12 mouse cellular contexts compared by ENCODE assay signal in genomic region chr2:75999636-76000035, GRCm38 (mm10). TPM values are rescaled to one million over a fixed set of nuclear protein-coding genes. Genes with fewer than 3 reads are reported as not detected.
DNase-seq lines count a peak whose midpoint lies in the region; ATAC-seq and TF ChIP-seq lines count a peak whose summit lies in the region.
"Had no signal": no experiment of that assay in that cellular context is flagged by ENCODE, and none has a peak within 500 bp of the region (broad histone marks: within the 10 kb centered on the region; RNA-seq: fewer than 3 reads in every experiment).

No protein-coding gene starts in this region.

- peaks cover 2% of the 10 kb centered on the region; the same call in 1 of the 2 replicates for H3K4me1 ChIP-seq in heart, adult 2 months (ENCODE audit: control insufficient read depth, insufficient read depth, low read length)
- peaks cover 27% of the 10 kb centered on the region for H3K4me1 ChIP-seq in heart, embryonic 12.5 days (replicated peaks)
- H3K4me1 ChIP-seq in embryonic facial prominence, embryonic 10.5 days, result peaks cover 36% of the 10 kb centered on the region
- H3K4me1 ChIP-seq: liver, embryonic 13.5 days had no signal

- intact Hi-C loops in heart, adult 2 months (cut with DNase I), result no loop called here
- intact Hi-C loops in left cerebral cortex, postnatal 4 days (cut with DNase I), result no loop called here

- peak overlapping the region; percentile 15; the same call in 1 of the 2 replicates for H3K27ac ChIP-seq in heart, adult 2 months
- H3K27ac ChIP-seq in heart, embryonic 12.5 days (ENCODE audit: poor library complexity, severe bottlenecking), result no peak overlapping the region
- H3K27ac ChIP-seq in embryonic facial prominence, embryonic 10.5 days (replicated peaks), result peak overlapping the region; percentile 57; the same call in 1 of the 2 replicates
- H3K27ac ChIP-seq: liver, embryonic 13.5 days had no signal

- no peaks in the 10 kb centered on the region for H3K36me3 ChIP-seq in heart, adult 2 months (ENCODE audit: control insufficient read depth, insufficient read depth, low read length)
- no peaks in the 10 kb centered on the region for H3K36me3 ChIP-seq in heart, embryonic 12.5 days
- no peaks in the 10 kb centered on the region for H3K36me3 ChIP-seq in embryonic facial prominence, embryonic 10.5 days (replicated peaks)
- H3K36me3 ChIP-seq: liver, embryonic 13.5 days had no signal

- WGBS in heart, adult 2 months, result 29% methylated on average over 12 of the region's 12 CpGs
- 34% methylated on average over 12 of the region's 12 CpGs for WGBS in heart, embryonic 12.5 days
- WGBS in embryonic facial prominence, embryonic 10.5 days, result 29% methylated on average over 12 of the region's 12 CpGs

- TF ChIP-seq POLR2A in heart, adult 2 months (IDR thresholded peaks at IDR 0.05; ENCODE audit: insufficient read depth, low read depth, low read length), result no peak

- no peaks in the 10 kb centered on the region for H3K27me3 ChIP-seq in heart, adult 2 months (ENCODE audit: control insufficient read depth, insufficient read depth, low read length)
- 0 out of 2 replicates have a peak, but pooled peaks cover 2% of the 10 kb centered on the region for H3K27me3 ChIP-seq in heart, embryonic 12.5 days (replicated peaks)
- no peaks in the 10 kb centered on the region for H3K27me3 ChIP-seq in embryonic facial prominence, embryonic 10.5 days (replicated peaks; ENCODE audit: low read depth, poor library complexity, severe bottlenecking)
- H3K27me3 ChIP-seq: liver, embryonic 13.5 days had no signal

- TF ChIP-seq EP300 in heart, adult 2 months (IDR thresholded peaks at IDR 0.05; ENCODE audit: insufficient read depth, low read depth, low read length), result no peak

- H3K4me3 ChIP-seq in heart, adult 2 months, result no peak overlapping the region
- no peak overlapping the region for H3K4me3 ChIP-seq in heart, embryonic 12.5 days
- no peak overlapping the region for H3K4me3 ChIP-seq in embryonic facial prominence, embryonic 10.5 days
- H3K4me3 ChIP-seq: liver, embryonic 13.5 days had no signal

- no peaks in the 10 kb centered on the region for H3K79me2 ChIP-seq in heart, adult 2 months (replicated peaks; ENCODE audit: control insufficient read depth, insufficient read depth, low read length)

- TF ChIP-seq CTCF in heart, adult 2 months (IDR thresholded peaks at IDR 0.05), result no peak

- peak; percentile 33 to 36 for DNase-seq in heart, adult 2 months
- peak; percentile 62 for DNase-seq in embryo, embryonic 10 days (ENCODE audit: low spot score)
- no peak for DNase-seq in embryonic facial prominence, embryonic 10.5 days (ENCODE audit: low spot score)
- DNase-seq in kidney, postnatal 10 days, result peak; percentile 42
- DNase-seq in testis, postnatal 10 days (ENCODE audit: low spot score), result no peak
- DNase-seq in left cerebral cortex, postnatal 4 days, result no peak
- DNase-seq: gastrocnemius, postnatal 36 days; liver, embryonic 13.5 days; thymus, postnatal 25 days had no signal

- ATAC-seq in heart, embryonic 12.5 days (ENCODE audit: insufficient number of reproducible peaks, low FRiP score), result no peak
- no peak for ATAC-seq in inflammation-experienced regulatory T-cells, adult 6 months

- H3K4me2 ChIP-seq in heart, embryonic 12.5 days, result no peak overlapping the region
- H3K4me2 ChIP-seq: liver, embryonic 13.5 days had no signal

- H3K9ac ChIP-seq in heart, adult 2 months (ENCODE audit: low read depth, low read length), result no peak overlapping the region
- no peak overlapping the region for H3K9ac ChIP-seq in heart, embryonic 12.5 days
- H3K9ac ChIP-seq: liver, embryonic 13.5 days had no signal

- no peaks in the 10 kb centered on the region for H3K9me3 ChIP-seq in heart, embryonic 12.5 days (replicated peaks)
- no peaks in the 10 kb centered on the region for H3K9me3 ChIP-seq in embryonic facial prominence, embryonic 10.5 days
- H3K9me3 ChIP-seq: liver, embryonic 13.5 days had no signal

RNA-seq across cellular contexts. Expression of gene Ttc30a1, which starts 17.9 kb away (rescaled TPM):
- 1 to 10 TPM; 3.1 to 4.0 TPM for total RNA-seq in heart, adult 2 months (2021)
- 2.4 and 4.0 TPM in 2 replicates for polyA plus RNA-seq in heart, adult 2 months (2012; rRNA removed)
- polyA plus RNA-seq in heart, embryonic 12.5 days (2016; fragmentation: Nextera tagmentation; extraction: Ambion mirVana), result 6.1 and 6.7 TPM in 2 replicates
- 11.5 and 11.7 TPM in 2 replicates for polyA plus RNA-seq in embryonic facial prominence, embryonic 10.5 days (2016; fragmentation: Nextera tagmentation; extraction: Ambion mirVana)
- 1 to 10 TPM in 1 of 3 experiments, under 1 TPM in 2; 0.54 to 1.1 (median 0.71) TPM for polyA plus RNA-seq in inflammation-experienced regulatory T-cells, adult 6 months (2017; shearing (Covaris generic))
- total RNA-seq in left cerebral cortex, postnatal 4 days (2021), result 1 to 10 TPM; 3.7 to 4.4 TPM

RNA-seq across cellular contexts. Expression of gene Ttc30a2, which starts 21.7 kb away (rescaled TPM):
- 1 to 10 TPM; 2.3 TPM for total RNA-seq in heart, adult 2 months (2021)
- 0.76 and 1.7 TPM in 2 replicates for polyA plus RNA-seq in heart, adult 2 months (2012; rRNA removed)
- 0.72 and 1.5 TPM in 2 replicates for polyA plus RNA-seq in heart, embryonic 12.5 days (2016; fragmentation: Nextera tagmentation; extraction: Ambion mirVana)
- 0.23 and 0.65 TPM in 2 replicates for polyA plus RNA-seq in embryonic facial prominence, embryonic 10.5 days (2016; fragmentation: Nextera tagmentation; extraction: Ambion mirVana)
- polyA plus RNA-seq in inflammation-experienced regulatory T-cells, adult 6 months (2017; shearing (Covaris generic)), result not detected
- total RNA-seq in left cerebral cortex, postnatal 4 days (2021), result under 1 TPM; 0.66 to 0.81 TPM
- total RNA-seq: megakaryocyte, adult 5-6 weeks had no signal

Comparison
In these comparisons a context has a peak if more than half of its experiments do, and no peak if none do; other contexts are left out.
1. DNase-seq: peak in heart, adult 2 months (2 of 2), embryo, embryonic 10 days (single experiment) and kidney, postnatal 10 days (single experiment); none in embryonic facial prominence, embryonic 10.5 days (single experiment), testis, postnatal 10 days (single experiment) and left cerebral cortex, postnatal 4 days (single experiment).